Mouse (Mus musculus) lung, postnatal 0 days (tissue): ENCODE data around the gene Isoc2b. TPM values are rescaled to one million over a fixed set of nuclear protein-coding genes. Genes with fewer than 3 reads are reported as not detected.

Source experiments
- ATAC-seq: fragments of 200-750 bp; cut with Nextera tagmentation; 2 replicates; pipeline ENCODE4 v1.8.0; 2017; ENCODE audit warnings: moderate library complexity
- DNase-seq: peaks from one replicate; pipeline ENCODE4 v3.0.0-alpha.2; 2016; ENCODE audit warnings: low spot score
- H3K27ac ChIP-seq: fragments of 300-500 bp; sonication (generic); 2 replicates; pipeline ENCODE4 v1.5.1; 2014; ENCODE audit warnings: antibody characterized with exemption, mild to moderate bottlenecking, low read length, mixed read lengths
- H3K27me3 ChIP-seq: fragments of 300-500 bp; sonication (generic); replicated peaks from 2 replicates; pipeline ENCODE4 v1.6.1; 2014; ENCODE audit warnings: low read length, mixed read lengths; ENCODE audit not compliant: insufficient read depth
- H3K36me3 ChIP-seq: fragments of 300-500 bp; sonication (generic); 2 replicates; pipeline ENCODE4 v1.6.1; 2014; ENCODE audit warnings: low read length, mixed read lengths; ENCODE audit not compliant: insufficient read depth
- H3K4me1 ChIP-seq: fragments of 300-500 bp; sonication (generic); 2 replicates; pipeline ENCODE4 v1.6.1; 2014; ENCODE audit warnings: antibody characterized with exemption, low read depth, low read length, mixed read lengths; ENCODE audit not compliant: insufficient read depth
- H3K4me2 ChIP-seq: fragments of 300-500 bp; sonication (generic); replicated peaks from 2 replicates; pipeline ENCODE4 v1.6.1; 2014; ENCODE audit warnings: low read depth, mild to moderate bottlenecking, low read length, moderate library complexity, mixed read lengths
- H3K4me3 ChIP-seq: fragments of 300-500 bp; sonication (generic); 2 replicates; pipeline ENCODE4 v1.5.1; 2014; ENCODE audit warnings: low read depth, low read length
- H3K9ac ChIP-seq: fragments of 300-500 bp; sonication (generic); replicated peaks from 2 replicates; pipeline ENCODE4 v1.6.1; 2014; ENCODE audit warnings: low read depth, mild to moderate bottlenecking
- H3K9me3 ChIP-seq: fragments of 300-500 bp; sonication (generic); 2 replicates; pipeline ENCODE4 v1.6.1; 2016; ENCODE audit warnings: low read length, mixed read lengths
- CTCF ChIP-seq: IDR thresholded peaks from 2 replicates; pipeline ENCODE4 v1.5.1; 2016; ENCODE audit warnings: antibody characterized with exemption, mild to moderate bottlenecking
- EP300 ChIP-seq: IDR thresholded peaks from 2 replicates; pipeline ENCODE4 v1.6.1; 2016; ENCODE audit warnings: antibody characterized with exemption, mild to moderate bottlenecking, control low read depth
- WGBS: fragments of 180-500 bp; shearing (Covaris S2); extraction: QIAGEN DNeasy Blood & Tissue Kit; methylation state at CpG from one replicate; pipeline ENCODE4 v1.1.7; 2014; 5-methylcytosine and 5-hydroxymethylcytosine counted together
- polyA plus RNA-seq: library from polyadenylated mRNA; unstranded; fragments of >200 nt; fragmentation: Nextera tagmentation; extraction: Ambion mirVana; gene quantifications from 2 replicates; pipeline ENCODE4 v1.2.1, GENCODE M21; 2015

The Isoc2b gene
- 12.7 and 16.1 TPM in 2 replicates for polyA plus RNA-seq

GRCm38 (mm10) chr7:4870133-4870532 is at the start of gene Isoc2b:
Isoc2b (minus strand) TSS chr7:4870258.
- no peaks in the 10 kb centered on the region for H3K36me3 ChIP-seq
- H3K4me2 ChIP-seq = no peak within 1 kb of the TSS
- DNase-seq (peak; percentile 35), ATAC-seq (no peak)
- no peaks in the 10 kb centered on the region for H3K27me3 ChIP-seq
- no peaks in the 10 kb centered on the region for H3K9me3 ChIP-seq
- H3K9ac ChIP-seq = no peak within 1 kb of the TSS
- H3K4me3 ChIP-seq = no peak within 1 kb of the TSS
- H3K4me1 ChIP-seq = peaks cover 4% of the 10 kb centered on the region; the same call in 1 of the 2 replicates
- TF ChIP-seq CTCF (0 out of 2 replicates have a peak, but pooled peaks have one; percentile 10), EP300 (no peak)
- 41% methylated on average over 6 of the region's 6 CpGs for WGBS
- H3K27ac ChIP-seq = no peak within 1 kb of the TSS

- no peak for TF ChIP-seq EP300
- TF ChIP-seq CTCF = no peak
- Histone ChIP-seq H3K4me3 (no peak overlapping the region), H3K36me3 (peaks cover 24% of the 10 kb centered on the region), H3K27me3 (0 out of 2 replicates have a peak, but pooled peaks cover under 1% of the 10 kb centered on the region), H3K9ac (no peak overlapping the region), H3K9me3 (no peaks in the 10 kb centered on the region), H3K27ac (no peak overlapping the region), H3K4me2 (no peak overlapping the region), H3K4me1 (peaks cover 21% of the 10 kb centered on the region)
- ATAC-seq = no peak
- no peak for DNase-seq
- 83% methylated on average over 20 of the region's 21 CpGs for WGBS
Observed at GRCm38 (mm10) chr7:4919096-4919495, 49.0 kb upstream of the Isoc2b start.

DNA sequence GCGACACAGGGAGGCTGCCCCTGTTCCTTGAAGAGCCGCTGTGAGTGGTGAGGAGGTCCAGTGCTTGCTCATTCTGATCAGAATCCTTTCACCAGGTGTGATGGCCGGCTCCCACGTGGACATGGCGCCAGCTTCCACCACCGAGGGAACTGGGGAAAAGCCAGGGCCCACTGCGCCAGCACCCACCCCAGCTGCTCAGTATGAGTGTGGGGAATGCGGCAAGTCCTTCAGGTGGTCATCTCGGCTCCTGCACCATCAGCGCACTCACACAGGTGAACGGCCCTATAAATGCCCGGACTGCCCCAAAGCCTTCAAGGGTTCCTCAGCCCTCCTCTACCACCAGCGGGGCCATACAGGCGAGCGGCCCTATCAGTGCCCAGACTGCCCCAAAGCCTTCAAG is 48.6 kb upstream of the Isoc2b start:
- no peak for TF ChIP-seq EP300
- no peak for TF ChIP-seq CTCF
- DNase-seq = no peak
- no peak overlapping the region for H3K9ac ChIP-seq
- ATAC-seq = no peak
- H3K4me3 ChIP-seq = no peak overlapping the region
- H3K4me2 ChIP-seq = no peak overlapping the region
- no peaks in the 10 kb centered on the region for H3K9me3 ChIP-seq
- peaks cover 24% of the 10 kb centered on the region for H3K36me3 ChIP-seq
- H3K4me1 ChIP-seq = peaks cover 17% of the 10 kb centered on the region
- 93% methylated on average over 14 of the region's 15 CpGs for WGBS
- no peaks in the 10 kb centered on the region for H3K27me3 ChIP-seq
- H3K27ac ChIP-seq = no peak overlapping the region

DNA sequence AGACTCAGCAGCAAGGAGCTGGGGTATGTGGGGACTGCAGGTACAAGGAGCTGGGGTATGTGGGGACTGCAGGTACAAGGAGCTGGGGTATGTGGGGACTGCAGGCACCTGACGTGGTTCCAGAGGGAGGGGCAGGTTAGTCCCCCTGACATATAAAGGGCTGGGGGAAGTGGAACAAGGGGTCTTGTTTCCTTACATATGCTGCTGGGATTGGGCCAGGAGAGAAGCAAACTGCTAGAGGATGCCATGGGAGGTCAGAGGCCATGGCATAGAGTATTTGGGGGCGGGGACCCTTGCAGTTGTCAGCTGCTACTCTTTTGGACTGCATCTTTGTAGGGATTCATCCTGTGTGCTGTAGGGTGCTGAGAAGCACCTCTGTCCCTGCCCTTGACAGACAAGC is 47.4 kb upstream of the Isoc2b start:
- no peaks in the 10 kb centered on the region for H3K27me3 ChIP-seq
- TF ChIP-seq EP300 (no peak), CTCF (no peak)
- no peak for DNase-seq
- no peak overlapping the region for H3K27ac ChIP-seq
- no peaks in the 10 kb centered on the region for H3K9me3 ChIP-seq
- H3K4me1 ChIP-seq = peaks cover 5% of the 10 kb centered on the region; the same call in 1 of the 2 replicates
- ATAC-seq = no peak
- H3K4me3 ChIP-seq = no peak overlapping the region
- WGBS = 87% methylated on average over 2 of the region's 2 CpGs
- H3K9ac ChIP-seq = no peak overlapping the region
- peaks cover 24% of the 10 kb centered on the region for H3K36me3 ChIP-seq
- no peak overlapping the region for H3K4me2 ChIP-seq

GRCm38 (mm10) chr7:4915669-4916416 is 45.8 kb upstream of the Isoc2b start:
- Histone ChIP-seq H3K27me3 (no peaks in the 10 kb centered on the region), H3K4me3 (peak overlapping the region; percentile 73), H3K9me3 (no peaks in the 10 kb centered on the region), H3K4me1 (peaks cover 4% of the 10 kb centered on the region; the same call in 1 of the 2 replicates), H3K4me2 (peak overlapping the region; percentile 70), H3K36me3 (peaks cover 24% of the 10 kb centered on the region), H3K27ac (peak overlapping the region; percentile 96), H3K9ac (peak overlapping the region; percentile 80)
- WGBS = 13% methylated on average over 14 of the region's 14 CpGs
- peak; percentile 51 for ATAC-seq
- TF ChIP-seq EP300 (peak; percentile 5; the same call in 1 of the 2 replicates), CTCF (no peak)
- DNase-seq = no peak

DNA sequence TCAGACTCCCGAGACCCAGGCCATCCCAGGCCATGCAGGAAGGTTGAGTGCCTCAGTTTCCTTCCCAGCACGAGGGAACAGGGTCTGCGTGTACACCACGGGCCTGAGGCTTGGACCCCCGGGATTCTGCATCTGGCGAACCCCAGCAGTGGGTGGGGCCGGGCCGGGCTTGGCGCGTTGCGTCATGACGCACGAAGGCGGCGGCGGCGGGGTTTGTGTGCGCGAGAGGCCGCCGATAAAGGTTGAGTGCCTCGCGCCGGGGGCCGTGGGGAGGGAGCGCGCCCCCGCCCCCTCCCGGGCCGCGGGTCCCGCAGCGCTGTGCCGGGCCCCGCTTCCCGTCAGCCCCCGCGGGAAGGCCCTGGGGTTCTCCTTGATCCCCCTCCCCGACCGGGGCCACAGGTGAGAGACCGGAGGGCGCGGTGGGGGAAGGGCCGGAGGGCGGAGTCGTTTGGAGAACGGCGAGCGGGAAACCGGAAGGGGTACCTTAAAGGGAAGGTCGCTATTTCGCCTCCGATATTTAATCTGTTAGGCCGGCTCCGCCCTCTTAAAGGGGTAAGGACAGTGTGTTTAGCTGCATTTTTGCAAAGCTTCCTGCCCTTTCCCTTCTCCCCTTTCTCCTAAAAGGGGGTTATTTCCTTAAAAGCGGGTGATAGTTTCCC is 45.1 kb upstream of the Isoc2b start, which contains the start of gene Zfp628:
Gene Zfp628 (plus strand): TSS at position 211 of the 659 bp plus-strand sequence.
- H3K4me2 ChIP-seq = peak within 1 kb of the TSS; percentile 70
- under 1% methylated on average over 42 of the region's 56 CpGs for WGBS

More for the DNA sequence above, 45.1 kb upstream of the Isoc2b start, which contains the start of gene Zfp628:
- H3K4me1 ChIP-seq = peaks cover 4% of the 10 kb centered on the region; the same call in 1 of the 2 replicates
- peak within 1 kb of the TSS; percentile 80 for H3K9ac ChIP-seq
- DNase-seq (peak; percentile 96), ATAC-seq (peak; percentile 92)
- no peaks in the 10 kb centered on the region for H3K27me3 ChIP-seq
- H3K4me3 ChIP-seq = peak within 1 kb of the TSS; percentile 73
- peak within 1 kb of the TSS; percentile 96 for H3K27ac ChIP-seq
- no peaks in the 10 kb centered on the region for H3K9me3 ChIP-seq
- peaks cover 18% of the 10 kb centered on the region for H3K36me3 ChIP-seq
- TF ChIP-seq CTCF = 0 out of 2 replicates have a peak, but pooled peaks have one; percentile 0
- TF ChIP-seq EP300 = peak; percentile 38; the same call in 1 of the 2 replicates
